Mouse (Mus musculus) liver, embryonic 13.5 days (tissue): ENCODE measurements around the gene Ccl3. TPM values are rescaled to one million over a fixed set of nuclear protein-coding genes. Genes with fewer than 3 reads are reported as not detected.

Experiments used
- ATAC-seq: fragments of 200-750 bp; cut with Nextera tagmentation; 2 replicates; pipeline ENCODE4 v1.8.0; 2017; ENCODE audit warnings: low read depth, mild to moderate bottlenecking, moderate number of reproducible peaks, moderate library complexity
- DNase-seq: peaks from one replicate; pipeline ENCODE4 v3.0.0; 2022
- H3K27ac ChIP-seq: fragments of 300-500 bp; sonication (generic); 2 replicates; pipeline ENCODE4 v1.5.1; 2015; ENCODE audit warnings: moderate library complexity, mild to moderate bottlenecking, inconsistent platforms
- H3K27me3 ChIP-seq: fragments of 300-500 bp; sonication (generic); 2 replicates; pipeline ENCODE4 v1.6.1; 2015; ENCODE audit warnings: mild to moderate bottlenecking, inconsistent platforms
- H3K36me3 ChIP-seq: fragments of 300-500 bp; sonication (generic); 2 replicates; pipeline ENCODE4 v1.6.1; 2015; ENCODE audit warnings: mild to moderate bottlenecking, inconsistent platforms
- H3K4me1 ChIP-seq: fragments of 300-500 bp; sonication (generic); replicated peaks from 2 replicates; pipeline ENCODE4 v1.6.1; 2015; ENCODE audit warnings: inconsistent platforms
- H3K4me2 ChIP-seq: fragments of 300-500 bp; sonication (generic); 2 replicates; pipeline ENCODE4 v1.6.1; 2015; ENCODE audit warnings: inconsistent platforms, mild to moderate bottlenecking, moderate library complexity
- H3K4me3 ChIP-seq: fragments of 300-500 bp; sonication (generic); replicated peaks from 2 replicates; pipeline ENCODE4 v1.5.1; 2015; ENCODE audit warnings: mild to moderate bottlenecking, inconsistent platforms
- H3K9ac ChIP-seq: fragments of 300-500 bp; sonication (generic); 2 replicates; pipeline ENCODE4 v1.6.1; 2015; ENCODE audit warnings: mild to moderate bottlenecking, inconsistent platforms
- H3K9me3 ChIP-seq: fragments of 300-500 bp; sonication (generic); replicated peaks from 2 replicates; pipeline ENCODE4 v1.6.1; 2016; ENCODE audit warnings: inconsistent platforms
- WGBS: fragments of 180-500 bp; shearing (Covaris S2); methylation state at CpG from one replicate; pipeline ENCODE4 v1.1.7; 2015; ENCODE audit not compliant: insufficient replicate concordance; 5-methylcytosine and 5-hydroxymethylcytosine counted together
- polyA plus RNA-seq: library from polyadenylated mRNA; unstranded; fragments of >200 nt; fragmentation: Nextera tagmentation; extraction: Ambion mirVana; gene quantifications from 2 replicates; pipeline ENCODE4 v1.2.1, GENCODE M21; 2015

The Ccl3 gene
- 0.79 and 0.92 TPM in 2 replicates for polyA plus RNA-seq

- Histone ChIP-seq H3K4me1 (no peaks in the 10 kb centered on the region), H3K36me3 (no peaks in the 10 kb centered on the region), H3K9ac (no peak within 1 kb of the TSS), H3K9me3 (no peaks in the 10 kb centered on the region), H3K4me3 (no peak within 1 kb of the TSS), H3K27ac (no peak within 1 kb of the TSS), H3K27me3 (no peaks in the 10 kb centered on the region), H3K4me2 (no peak within 1 kb of the TSS)
- 27% methylated on average over 8 of the region's 8 CpGs for WGBS
- DNase-seq, result no peak
- no peak for ATAC-seq
Observed at GRCm38 (mm10) chr11:83649305-83649841, at the start of gene Ccl3. Gene Ccl3 (minus strand): TSS chr11:83649355.

GRCm38 (mm10) chr11:83692008-83692407 is 42.9 kb upstream of the Ccl3 start:
- no peak overlapping the region for H3K4me2 ChIP-seq
- DNase-seq (no peak), ATAC-seq (no peak)
- H3K9ac ChIP-seq, result no peak overlapping the region
- WGBS, result 29% methylated on average over 1 of the region's 1 CpGs
- H3K27ac ChIP-seq, result no peak overlapping the region
- no peaks in the 10 kb centered on the region for H3K36me3 ChIP-seq
- no peaks in the 10 kb centered on the region for H3K27me3 ChIP-seq
- H3K4me3 ChIP-seq, result no peak overlapping the region
- no peaks in the 10 kb centered on the region for H3K4me1 ChIP-seq
- no peaks in the 10 kb centered on the region for H3K9me3 ChIP-seq

GRCm38 (mm10) chr11:83689918-83690317 is 40.8 kb upstream of the Ccl3 start:
- Histone ChIP-seq H3K9ac (no peak overlapping the region), H3K36me3 (no peaks in the 10 kb centered on the region), H3K4me2 (no peak overlapping the region), H3K9me3 (no peaks in the 10 kb centered on the region), H3K4me1 (no peaks in the 10 kb centered on the region), H3K27me3 (no peaks in the 10 kb centered on the region), H3K27ac (no peak overlapping the region), H3K4me3 (no peak overlapping the region)
- ATAC-seq (no peak), DNase-seq (no peak)
- WGBS, result 42% methylated on average over 1 of the region's 1 CpGs

GRCm38 (mm10) chr11:83675665-83676064 is 26.5 kb upstream of the Ccl3 start:
- no peaks in the 10 kb centered on the region for H3K36me3 ChIP-seq
- no peaks in the 10 kb centered on the region for H3K4me1 ChIP-seq
- 63% methylated on average over 1 of the region's 1 CpGs for WGBS
- ATAC-seq (no peak), DNase-seq (no peak)
- no peaks in the 10 kb centered on the region for H3K9me3 ChIP-seq
- H3K9ac ChIP-seq, result no peak overlapping the region
- H3K27me3 ChIP-seq, result no peaks in the 10 kb centered on the region
- no peak overlapping the region for H3K27ac ChIP-seq
- no peak overlapping the region for H3K4me3 ChIP-seq
- no peak overlapping the region for H3K4me2 ChIP-seq

- Histone ChIP-seq H3K36me3 (no peaks in the 10 kb centered on the region), H3K4me1 (no peaks in the 10 kb centered on the region), H3K27me3 (no peaks in the 10 kb centered on the region), H3K9ac (no peak overlapping the region), H3K27ac (no peak overlapping the region), H3K9me3 (no peaks in the 10 kb centered on the region), H3K4me2 (no peak overlapping the region), H3K4me3 (no peak overlapping the region)
- DNase-seq, result no peak
- no peak for ATAC-seq
Observed at GRCm38 (mm10) chr11:83671743-83672142, 22.6 kb upstream of the Ccl3 start.

GRCm38 (mm10) chr11:83663532-83663931 is 14.4 kb upstream of the Ccl3 start:
- 40% methylated on average over 5 of the region's 5 CpGs for WGBS
- H3K36me3 ChIP-seq, result no peaks in the 10 kb centered on the region
- no peak overlapping the region for H3K27ac ChIP-seq
- DNase-seq (no peak), ATAC-seq (no peak)
- H3K27me3 ChIP-seq, result no peaks in the 10 kb centered on the region
- no peak overlapping the region for H3K4me3 ChIP-seq
- no peak overlapping the region for H3K9ac ChIP-seq
- H3K9me3 ChIP-seq, result no peaks in the 10 kb centered on the region
- H3K4me1 ChIP-seq, result no peaks in the 10 kb centered on the region
- H3K4me2 ChIP-seq, result no peak overlapping the region

GRCm38 (mm10) chr11:83662204-83662603 is 13.0 kb upstream of the Ccl3 start, which contains the start of gene Ccl4:
Gene Ccl4 (plus strand): TSS chr11:83662584.
- H3K4me2 ChIP-seq, result no peak within 1 kb of the TSS
- 39% methylated on average over 6 of the region's 6 CpGs for WGBS
- no peak within 1 kb of the TSS for H3K4me3 ChIP-seq
- no peaks in the 10 kb centered on the region for H3K4me1 ChIP-seq
- H3K27ac ChIP-seq, result no peak within 1 kb of the TSS
- no peak within 1 kb of the TSS for H3K9ac ChIP-seq
- ATAC-seq, result no peak
- no peaks in the 10 kb centered on the region for H3K27me3 ChIP-seq
- no peaks in the 10 kb centered on the region for H3K9me3 ChIP-seq
- no peaks in the 10 kb centered on the region for H3K36me3 ChIP-seq
- DNase-seq, result no peak

- Histone ChIP-seq H3K36me3 (no peaks in the 10 kb centered on the region), H3K27ac (no peak overlapping the region), H3K4me3 (no peak overlapping the region), H3K27me3 (no peaks in the 10 kb centered on the region), H3K9ac (no peak overlapping the region), H3K9me3 (no peaks in the 10 kb centered on the region), H3K4me1 (no peaks in the 10 kb centered on the region), H3K4me2 (no peak overlapping the region)
- 46% methylated on average over 6 of the region's 6 CpGs for WGBS
- no peak for ATAC-seq
- DNase-seq, result no peak
Observed at GRCm38 (mm10) chr11:83658797-83659196, 9.6 kb upstream of the Ccl3 start.

- DNase-seq, result no peak
- no peak for ATAC-seq
- Histone ChIP-seq H3K4me3 (no peak overlapping the region), H3K4me1 (no peaks in the 10 kb centered on the region), H3K36me3 (no peaks in the 10 kb centered on the region), H3K4me2 (no peak overlapping the region), H3K27ac (no peak overlapping the region), H3K9me3 (no peaks in the 10 kb centered on the region), H3K27me3 (no peaks in the 10 kb centered on the region), H3K9ac (no peak overlapping the region)
- WGBS, result 68% methylated on average over 3 of the region's 3 CpGs
Observed at GRCm38 (mm10) chr11:83657508-83657907, 8.4 kb upstream of the Ccl3 start.

- Histone ChIP-seq H3K27ac (no peak overlapping the region), H3K36me3 (no peaks in the 10 kb centered on the region), H3K4me1 (no peaks in the 10 kb centered on the region), H3K4me2 (no peak overlapping the region), H3K9me3 (no peaks in the 10 kb centered on the region), H3K4me3 (no peak overlapping the region), H3K27me3 (no peaks in the 10 kb centered on the region), H3K9ac (no peak overlapping the region)
- DNase-seq, result no peak
- 64% methylated on average over 8 of the region's 8 CpGs for whole genome bisulfite sequencing
- ATAC-seq, result no peak
Observed at GRCm38 (mm10) chr11:83654606-83655005, 5.5 kb upstream of the Ccl3 start.

- Histone ChIP-seq H3K9me3 (no peaks in the 10 kb centered on the region), H3K4me3 (no peak overlapping the region), H3K36me3 (no peaks in the 10 kb centered on the region), H3K9ac (no peak overlapping the region), H3K27ac (no peak overlapping the region), H3K27me3 (no peaks in the 10 kb centered on the region), H3K4me1 (no peaks in the 10 kb centered on the region), H3K4me2 (no peak overlapping the region)
- WGBS, result 86% methylated on average over 6 of the region's 6 CpGs
- no peak for DNase-seq
- ATAC-seq, result no peak
Observed at GRCm38 (mm10) chr11:83646356-83647149, 2.6 kb downstream of the Ccl3 start.

- no peak for DNase-seq
- 53% methylated on average over 1 of the region's 1 CpGs for WGBS
- Histone ChIP-seq H3K36me3 (no peaks in the 10 kb centered on the region), H3K9me3 (no peaks in the 10 kb centered on the region), H3K4me1 (no peaks in the 10 kb centered on the region), H3K4me3 (no peak within 1 kb of the TSS), H3K4me2 (no peak within 1 kb of the TSS), H3K9ac (no peak within 1 kb of the TSS), H3K27me3 (no peaks in the 10 kb centered on the region), H3K27ac (no peak within 1 kb of the TSS)
- no peak for ATAC-seq
Observed at GRCm38 (mm10) chr11:83645521-83645920, 3.6 kb downstream of the Ccl3 start, which contains the start of gene Rpl9-ps1. Gene Rpl9-ps1 (minus strand): TSS chr11:83645621.
